Mouse (Mus musculus): ENCODE data around the gene Dhx38. TPM values are rescaled to one million over a fixed set of nuclear protein-coding genes. Genes with fewer than 3 reads are reported as not detected.

Gene Dhx38
- polyA plus RNA-seq, 1 experiment from 2014 or later: 32.7 TPM

DNA sequence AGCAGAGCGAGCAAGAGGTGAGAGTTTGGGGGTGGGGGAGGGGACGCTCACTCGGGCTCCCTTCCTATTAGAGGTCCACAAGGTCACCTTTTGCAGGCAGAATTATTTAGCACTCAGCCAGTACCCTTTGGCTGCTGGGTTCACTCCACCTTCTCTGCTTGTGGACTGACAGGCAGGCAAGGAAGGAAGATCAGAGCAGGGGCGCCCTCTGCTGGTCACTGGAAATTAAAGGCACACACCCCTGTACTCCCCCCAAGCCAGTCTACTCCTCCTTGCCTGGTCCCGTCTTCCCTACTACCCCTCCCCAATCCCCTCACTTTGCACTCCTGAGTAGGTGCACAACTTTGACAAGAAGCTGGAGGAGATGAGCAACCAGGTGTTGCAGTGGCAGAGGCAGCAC lies 29.0 kb downstream of the Dhx38 start:
- Histone ChIP-seq H3K27ac (no peak overlapping the region), H3K36me3 (replicated peaks) (no peaks in the 10 kb centered on the region), H3K4me2 (peak overlapping the region; percentile 37; the same call in 1 of the 2 replicates), H3K4me3 (replicated peaks) (no peak overlapping the region), H3K27me3 (0 out of 2 replicates have a peak, but pooled peaks cover 6% of the 10 kb centered on the region), H3K9me3 (no peaks in the 10 kb centered on the region), H3K9ac (no peak overlapping the region), H3K4me1 (peaks cover 8% of the 10 kb centered on the region; the same call in 1 of the 2 replicates)
- peak; percentile 82 for ATAC-seq (ENCODE audit: low FRiP score)
- WGBS: 4% methylated on average over 5 of the region's 5 CpGs

DNA sequence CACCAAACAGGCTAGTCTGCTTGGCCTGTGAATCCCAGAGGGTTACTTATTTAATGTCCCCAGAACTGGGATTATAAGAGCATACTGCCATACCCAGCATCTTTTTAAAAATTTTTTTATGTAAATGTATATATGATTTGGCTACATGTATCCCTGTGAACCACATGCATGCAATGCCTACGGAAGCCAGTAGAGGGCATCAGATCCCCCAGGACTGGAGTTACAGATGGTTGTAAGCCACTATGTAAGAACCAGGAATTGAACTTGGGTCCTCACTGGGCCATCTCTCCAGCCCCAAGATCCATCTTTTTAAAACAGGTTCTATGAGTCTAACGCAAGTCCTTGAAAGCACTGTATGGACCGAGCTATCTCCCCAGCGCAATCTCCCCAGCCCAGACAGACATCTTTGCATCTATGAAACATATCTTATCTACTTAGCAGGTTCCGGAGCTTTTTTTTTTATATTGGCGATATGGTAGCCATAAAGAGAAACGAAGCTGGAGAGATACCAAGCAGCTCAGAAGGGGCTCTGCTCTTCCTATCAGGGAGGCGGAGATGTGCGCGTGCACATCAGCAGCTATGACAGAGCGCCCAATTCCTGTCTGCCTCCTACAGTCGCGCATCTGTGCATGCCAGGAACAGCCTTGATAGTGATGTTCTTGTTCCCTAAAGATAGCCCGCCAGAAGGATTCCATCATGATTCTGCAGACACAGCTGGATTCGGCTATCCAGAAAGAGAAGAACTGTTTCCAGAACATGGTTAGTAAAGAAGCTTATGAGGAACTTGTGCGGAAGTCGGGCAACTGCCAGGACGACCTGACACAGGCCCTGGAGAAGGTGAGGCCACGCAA lies 30.3 kb downstream of the Dhx38 start:
- Histone ChIP-seq H3K4me3 (replicated peaks) (no peak overlapping the region), H3K9me3 (no peaks in the 10 kb centered on the region), H3K4me1 (peaks cover 8% of the 10 kb centered on the region; the same call in 1 of the 2 replicates), H3K27ac (no peak overlapping the region), H3K27me3 (0 out of 2 replicates have a peak, but pooled peaks cover 6% of the 10 kb centered on the region), H3K4me2 (no peak overlapping the region), H3K36me3 (replicated peaks) (no peaks in the 10 kb centered on the region), H3K9ac (no peak overlapping the region)
- 89% methylated on average over 19 of the region's 19 CpGs for WGBS
- ATAC-seq (ENCODE audit: low FRiP score): no peak

DNA sequence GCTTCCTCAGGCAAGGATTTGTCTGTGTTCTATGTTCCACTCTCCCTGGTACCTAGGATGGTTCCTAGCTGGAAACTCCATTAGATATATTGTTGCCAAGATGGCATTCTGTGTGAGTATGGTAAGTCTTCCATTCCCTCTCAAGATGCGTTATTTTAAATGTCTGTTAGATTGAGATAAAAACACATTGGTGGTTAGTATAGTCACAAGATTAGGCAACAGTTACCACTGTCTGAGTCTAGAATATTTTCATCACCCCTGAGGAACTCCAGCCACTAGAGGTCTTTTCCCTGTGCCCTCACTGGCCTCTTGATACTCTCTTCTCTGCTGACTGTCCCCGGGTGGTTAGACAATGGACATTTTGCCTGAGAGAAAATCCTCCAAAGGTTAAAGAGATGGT lies 41.7 kb downstream of the Dhx38 start:
- ATAC-seq (ENCODE audit: low FRiP score): no peak
- Histone ChIP-seq H3K4me2 (no peak overlapping the region), H3K4me3 (replicated peaks) (no peak overlapping the region), H3K36me3 (replicated peaks) (no peaks in the 10 kb centered on the region), H3K4me1 (no peaks in the 10 kb centered on the region), H3K27ac (no peak overlapping the region), H3K9ac (no peak overlapping the region), H3K27me3 (no peaks in the 10 kb centered on the region), H3K9me3 (no peaks in the 10 kb centered on the region)
- 83% methylated on average over 2 of the region's 2 CpGs for WGBS

DNA sequence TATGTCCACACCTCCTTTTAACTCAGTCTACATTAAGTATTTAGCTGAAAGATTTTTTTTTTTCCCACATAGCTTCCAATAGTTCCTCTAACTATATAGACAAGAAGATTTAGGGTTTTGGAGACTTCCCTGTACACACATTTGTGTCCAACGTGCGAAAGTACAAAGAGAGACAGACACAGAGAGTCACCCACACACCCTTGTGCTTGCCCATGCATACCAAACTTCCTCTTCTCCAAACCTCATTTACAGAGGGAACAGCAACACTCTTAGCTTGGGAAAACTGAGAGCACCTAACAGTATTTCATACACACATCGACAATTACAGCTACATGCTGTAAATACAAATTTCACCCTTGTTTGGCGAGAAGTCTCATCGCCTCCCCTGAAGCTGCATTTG lies 60.1 kb downstream of the Dhx38 start:
- Histone ChIP-seq H3K9ac (no peak overlapping the region), H3K27me3 (no peaks in the 10 kb centered on the region), H3K27ac (no peak overlapping the region), H3K36me3 (replicated peaks) (no peaks in the 10 kb centered on the region), H3K4me3 (replicated peaks) (no peak overlapping the region), H3K4me1 (no peaks in the 10 kb centered on the region), H3K9me3 (no peaks in the 10 kb centered on the region), H3K4me2 (no peak overlapping the region)
- 95% methylated on average over 5 of the region's 5 CpGs for WGBS
- ATAC-seq (ENCODE audit: low FRiP score): no peak

DNA sequence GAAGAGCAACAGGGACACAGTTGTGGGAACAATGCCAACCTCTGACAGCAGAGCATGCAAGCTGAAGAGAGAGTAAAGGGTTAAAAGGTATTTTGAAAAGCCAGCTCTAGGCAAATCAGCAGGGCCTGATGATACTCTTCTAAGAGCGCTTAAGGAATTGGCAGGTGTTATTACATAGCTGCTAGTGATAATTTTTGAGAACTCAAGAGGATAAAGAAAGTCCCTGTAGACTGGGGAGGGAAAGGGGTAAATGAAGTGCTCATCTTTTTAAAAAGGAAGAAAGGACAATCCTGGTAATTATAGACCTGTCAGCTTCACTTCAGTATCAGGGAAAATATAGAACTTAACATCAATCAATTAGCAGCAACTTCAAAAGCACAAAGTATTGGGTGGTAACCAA lies 62.1 kb downstream of the Dhx38 start:
- Histone ChIP-seq H3K27me3 (no peaks in the 10 kb centered on the region), H3K27ac (no peak overlapping the region), H3K9me3 (no peaks in the 10 kb centered on the region), H3K4me1 (no peaks in the 10 kb centered on the region), H3K4me2 (no peak overlapping the region), H3K4me3 (replicated peaks) (no peak overlapping the region), H3K36me3 (replicated peaks) (no peaks in the 10 kb centered on the region), H3K9ac (no peak overlapping the region)
- WGBS: 61% methylated on average over 1 of the region's 1 CpGs
- ATAC-seq (ENCODE audit: low FRiP score): no peak

DNA sequence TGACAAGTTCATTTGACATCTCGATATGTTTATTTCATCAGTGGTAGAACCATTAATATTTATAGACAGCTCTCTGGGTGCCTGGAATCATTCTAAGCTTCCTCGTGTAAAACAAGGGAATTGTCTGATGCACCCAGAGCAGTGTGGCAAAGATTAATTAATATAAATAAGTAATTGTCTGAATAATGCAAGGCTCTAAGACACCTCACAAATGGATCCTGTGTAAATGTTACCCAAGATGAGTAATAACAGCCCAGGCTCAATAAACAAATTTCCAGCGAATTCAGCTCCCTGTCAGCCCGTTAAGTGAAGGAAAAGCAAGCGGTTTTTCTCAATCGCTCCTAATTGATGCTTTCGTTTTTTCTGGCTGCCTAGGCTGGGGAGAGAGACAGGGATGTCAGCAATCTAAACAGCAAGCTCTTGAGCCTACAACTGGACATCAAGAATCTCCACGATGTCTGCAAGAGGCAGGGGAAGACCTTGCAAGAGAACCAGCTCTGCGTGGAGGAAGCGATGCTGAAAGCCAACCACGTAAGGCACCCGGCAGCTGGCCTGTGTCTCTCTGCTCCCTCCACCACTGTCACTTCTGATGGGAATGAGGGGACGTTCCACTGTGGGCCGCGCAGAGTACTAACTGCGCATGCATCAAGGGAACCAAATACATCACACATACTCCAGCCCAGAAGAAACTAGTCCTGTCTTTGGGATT lies 66.5 kb downstream of the Dhx38 start:
- Histone ChIP-seq H3K36me3 (replicated peaks) (no peaks in the 10 kb centered on the region), H3K4me3 (replicated peaks) (no peak overlapping the region), H3K4me2 (no peak overlapping the region), H3K9ac (no peak overlapping the region), H3K27ac (0 out of 2 replicates have a peak overlapping the region, but pooled peaks have one; percentile 21), H3K9me3 (no peaks in the 10 kb centered on the region), H3K27me3 (no peaks in the 10 kb centered on the region), H3K4me1 (no peaks in the 10 kb centered on the region)
- ATAC-seq (ENCODE audit: low FRiP score): no peak
- 85% methylated on average over 16 of the region's 16 CpGs for WGBS

Other genes starting within 250 kb of the Dhx38 start
- gene Pmfbp1, start 71.8 kb downstream of the Dhx38 start, polyA plus RNA-seq (2016; fragmentation: Nextera tagmentation; extraction: Ambion mirVana): 0.28 and 0.40 TPM in 2 replicates
- 21.7 and 23.4 TPM in 2 replicates for gene Txnl4b, start within 50 bp of the Dhx38 start, polyA plus RNA-seq (2016; fragmentation: Nextera tagmentation; extraction: Ambion mirVana)
- gene Hp, start 13.3 kb upstream of the Dhx38 start, polyA plus RNA-seq (2016; fragmentation: Nextera tagmentation; extraction: Ambion mirVana): 0.15 TPM in 1 of 2 replicates, not detected in the other
- 38.7 and 39.6 TPM in 2 replicates for gene Dhodh, start 42.8 kb upstream of the Dhx38 start, polyA plus RNA-seq (2016; fragmentation: Nextera tagmentation; extraction: Ambion mirVana)
- gene Pkd1l3, start 48.7 kb upstream of the Dhx38 start, polyA plus RNA-seq (2016; fragmentation: Nextera tagmentation; extraction: Ambion mirVana): 0.05 and 0.22 TPM in 2 replicates
- gene Ist1, start 127.4 kb upstream of the Dhx38 start, polyA plus RNA-seq (2016; fragmentation: Nextera tagmentation; extraction: Ambion mirVana): 180 and 185 TPM in 2 replicates
- 73.1 and 78.5 TPM in 2 replicates for gene Zfp821, start 139.7 kb upstream of the Dhx38 start, polyA plus RNA-seq (2016; fragmentation: Nextera tagmentation; extraction: Ambion mirVana)
- 7.4 and 9.6 TPM in 2 replicates for gene Atxn1l, start 171.9 kb upstream of the Dhx38 start, polyA plus RNA-seq (2016; fragmentation: Nextera tagmentation; extraction: Ambion mirVana)
- gene Ap1g1, start 212.7 kb upstream of the Dhx38 start, polyA plus RNA-seq (2016; fragmentation: Nextera tagmentation; extraction: Ambion mirVana): 67.6 and 71.1 TPM in 2 replicates

All from forebrain, embryonic 12.5 days (tissue).